Mouse (Mus musculus) left cerebral cortex, postnatal 4 days (tissue): ENCODE results near the gene Ldlr. TPM values are rescaled to one million over a fixed set of nuclear protein-coding genes. Genes with fewer than 3 reads are reported as not detected.

Source experiments
- DNase-seq: peaks from one replicate; pipeline ENCODE4 v3.0.0-alpha.2; 2022
- intact Hi-C: fragments of 180-260 bp; cut with DNase I; formaldehyde crosslinking; loops from one replicate; pipeline ENCODE4 v1.15.1; 2025
- total RNA-seq, 2 experiments: library from RNA; stranded (reverse); gene quantifications; 2 replicates each; pipeline ENCODE4 v1.2.3; 2021

Ldlr gene
- total RNA-seq, 2 experiments from 2014 or later, result 25.2 to 32.4 TPM

DNA sequence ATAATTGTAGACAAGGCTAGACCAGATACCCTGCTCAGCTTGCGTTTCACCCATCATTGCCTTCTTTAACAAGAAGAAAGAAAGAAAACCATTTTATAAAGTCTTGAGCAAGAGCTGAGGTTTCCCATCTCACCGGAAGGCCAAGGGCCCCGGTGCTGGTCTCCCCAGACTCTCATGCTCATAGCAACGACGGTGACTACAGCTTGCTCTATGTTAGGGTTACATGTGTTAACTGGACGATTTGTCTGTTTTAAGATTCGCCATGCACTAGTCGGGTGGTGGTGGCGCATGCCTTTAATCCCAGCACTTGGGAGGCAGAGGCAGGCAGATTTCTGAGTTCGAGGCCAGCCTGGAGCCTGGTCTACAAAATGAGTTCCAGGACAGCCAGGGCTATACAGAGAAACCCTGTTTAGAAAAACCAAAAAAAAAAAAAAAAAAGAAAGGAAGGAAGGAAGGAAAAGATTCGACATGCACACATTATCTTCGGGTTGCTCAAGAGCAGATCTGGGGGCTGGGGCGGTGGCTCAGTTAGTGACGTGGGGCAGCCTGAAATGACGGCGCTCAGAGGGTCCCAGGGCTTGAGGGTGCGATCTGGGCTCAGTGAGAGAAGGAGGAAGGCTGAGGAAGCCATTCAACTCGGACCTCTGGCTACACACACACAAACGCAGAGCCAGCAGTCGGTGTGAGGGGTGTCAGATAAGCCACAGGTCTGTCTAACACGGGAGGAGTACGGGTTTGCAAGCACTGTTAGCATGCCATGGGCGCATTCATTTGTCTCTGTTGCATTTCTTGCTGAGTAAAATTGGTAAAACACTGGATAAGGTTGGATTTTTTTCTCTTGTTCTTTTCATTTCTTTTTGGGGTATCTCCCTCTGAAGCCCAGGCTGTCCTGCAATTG is 2.2 kb downstream of the Ldlr start:
- DNase-seq, result no peak
- intact Hi-C loops, result no loop called here

DNA sequence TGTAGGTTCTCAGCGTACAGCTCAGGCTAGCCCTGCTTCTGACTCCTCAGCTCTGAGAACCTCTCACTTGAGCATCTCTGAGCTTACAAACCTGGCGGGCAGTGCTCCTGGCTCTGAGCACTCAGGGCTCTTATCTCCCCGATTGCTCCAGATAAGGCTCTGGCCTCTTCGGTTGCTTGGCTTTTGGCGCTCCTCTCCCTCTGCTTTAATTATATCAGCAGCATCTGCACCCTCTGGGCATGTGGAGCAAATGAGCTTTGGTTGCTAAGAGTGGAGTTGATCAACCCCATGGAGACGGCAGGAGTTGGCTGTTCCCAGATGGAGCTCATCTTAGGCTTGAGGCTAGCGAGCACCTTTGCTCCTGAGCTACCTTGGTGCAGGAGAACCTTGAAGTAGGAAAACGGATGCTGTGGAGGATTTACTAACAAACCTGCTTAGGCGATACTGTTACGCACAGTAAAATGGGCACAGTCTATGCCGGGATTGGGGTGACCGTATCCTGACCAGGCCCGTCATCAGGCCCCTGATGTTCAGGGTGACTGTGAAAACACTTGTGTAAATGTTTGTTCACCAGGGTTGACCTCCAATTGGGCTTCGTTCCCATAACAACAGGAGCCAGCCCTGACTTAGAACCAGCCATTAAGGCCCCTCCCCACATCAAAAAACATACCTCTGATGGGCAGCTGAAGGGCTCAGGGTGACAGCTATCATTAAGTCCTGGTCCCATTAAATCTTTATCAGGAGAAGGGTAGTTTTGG is 3.1 kb downstream of the Ldlr start:
- intact Hi-C loops, result no loop called here
- DNase-seq, result no peak

DNA sequence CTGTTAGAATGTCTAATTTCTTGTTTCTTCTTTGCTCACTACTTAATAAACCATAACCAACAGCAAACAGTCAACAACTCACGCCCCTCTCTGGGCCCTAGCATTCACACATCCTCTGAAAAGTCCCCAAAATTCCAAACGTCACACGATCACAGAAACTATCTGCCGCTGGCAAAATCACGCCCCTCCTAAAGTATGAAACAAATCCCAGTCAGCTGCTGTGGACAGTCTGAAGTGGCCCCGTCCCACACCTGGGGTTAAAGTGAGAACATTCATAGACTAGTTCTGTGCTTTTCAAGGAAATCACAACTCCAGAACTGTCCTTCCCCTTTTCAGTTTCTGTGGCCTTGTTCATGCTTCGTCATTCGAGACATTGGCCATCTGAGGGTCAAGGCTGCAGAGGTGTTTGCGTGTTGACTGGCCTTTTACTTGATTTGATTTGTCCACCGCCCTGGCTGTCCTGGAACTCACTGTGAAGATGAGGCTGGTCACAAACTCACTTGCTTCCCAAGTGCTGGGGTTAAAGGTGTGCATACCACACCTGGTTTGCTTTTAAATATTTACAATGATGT is 5.1 kb downstream of the Ldlr start:
- intact Hi-C loops, result no loop called here
- DNase-seq, result no peak

GRCm38 (mm10) chr9:21729264-21729663 is 6.0 kb downstream of the Ldlr start:
- intact Hi-C loops, result no loop called here

DNA sequence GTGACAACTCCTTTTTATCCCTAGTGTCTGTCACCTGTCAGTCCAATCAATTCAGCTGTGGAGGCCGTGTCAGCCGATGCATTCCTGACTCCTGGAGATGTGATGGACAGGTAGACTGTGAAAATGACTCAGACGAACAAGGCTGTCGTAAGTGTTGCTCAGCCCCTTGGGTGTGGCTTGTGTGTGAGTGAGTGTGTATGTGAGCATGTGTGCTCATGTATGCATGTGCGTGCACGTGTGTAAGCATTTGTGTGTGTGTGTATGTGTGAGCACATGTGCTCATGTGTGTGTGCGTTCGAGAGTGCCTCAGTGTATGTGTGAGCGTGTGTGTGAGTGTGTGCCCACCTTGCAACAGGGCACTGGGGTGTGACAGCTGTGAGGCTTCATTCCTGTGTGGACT is 9.0 kb downstream of the Ldlr start:
- no peak for DNase-seq

More at GRCm38 (mm10) chr9:21729264-21729663, 6.0 kb downstream of the Ldlr start:
- no peak for DNase-seq

GRCm38 (mm10) chr9:21733446-21733845 is 10.2 kb downstream of the Ldlr start:
- intact Hi-C loops, result no loop called here
- DNase-seq, result no peak

More for the DNA sequence above, 9.0 kb downstream of the Ldlr start:
- intact Hi-C loops, result no loop called here

DNA sequence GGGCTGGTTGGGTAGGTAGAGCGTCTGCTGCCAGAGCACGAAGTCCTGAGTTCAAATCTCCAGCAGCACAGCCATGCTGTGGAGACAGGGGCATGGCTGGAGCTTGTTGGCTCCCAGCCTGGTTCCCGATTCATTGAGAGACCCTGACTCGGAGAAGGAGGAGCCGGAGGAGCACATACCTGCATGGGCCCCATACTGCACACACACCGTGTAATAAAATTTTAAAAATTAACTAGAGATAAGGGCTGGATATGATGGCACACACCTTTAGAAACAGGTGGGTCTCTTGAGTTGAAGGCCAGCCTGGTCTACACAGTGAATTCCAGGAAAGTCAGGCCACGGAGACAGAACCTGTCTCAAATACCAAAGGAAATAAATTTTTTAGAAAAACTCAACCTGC is 10.7 kb downstream of the Ldlr start:
- intact Hi-C loops, result no loop called here
- no peak for DNase-seq

- intact Hi-C loops, result no loop called here
- no peak for DNase-seq
Observed at GRCm38 (mm10) chr9:21735126-21735525, 11.8 kb downstream of the Ldlr start.

DNA sequence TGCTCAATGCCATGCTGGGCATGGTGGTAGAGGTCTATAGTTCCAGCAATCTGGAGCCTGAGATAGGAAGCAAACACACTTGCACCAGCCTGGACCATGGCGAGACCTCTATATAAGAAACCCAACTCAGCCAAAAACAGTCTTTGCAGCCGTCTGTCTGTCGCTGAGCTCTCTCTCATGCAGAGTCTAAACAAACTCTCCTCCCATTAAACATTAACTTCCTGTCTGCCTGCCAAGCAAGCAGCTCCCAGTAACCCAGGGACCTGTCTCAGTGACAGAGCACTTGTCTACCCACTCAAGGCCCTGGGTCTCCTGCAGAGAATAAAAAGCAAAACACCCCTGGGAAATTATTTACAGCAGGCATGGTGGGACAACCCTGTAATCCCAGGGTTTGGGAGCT is 13.3 kb downstream of the Ldlr start:
- intact Hi-C loops, result no loop called here
- DNase-seq, result no peak

GRCm38 (mm10) chr9:21737188-21737587 is 13.9 kb downstream of the Ldlr start:
- no peak for DNase-seq
- intact Hi-C loops, result no loop called here

GRCm38 (mm10) chr9:21738776-21739175 is 15.5 kb downstream of the Ldlr start:
- DNase-seq, result peak; percentile 47
- intact Hi-C loops, result no loop called here

DNA sequence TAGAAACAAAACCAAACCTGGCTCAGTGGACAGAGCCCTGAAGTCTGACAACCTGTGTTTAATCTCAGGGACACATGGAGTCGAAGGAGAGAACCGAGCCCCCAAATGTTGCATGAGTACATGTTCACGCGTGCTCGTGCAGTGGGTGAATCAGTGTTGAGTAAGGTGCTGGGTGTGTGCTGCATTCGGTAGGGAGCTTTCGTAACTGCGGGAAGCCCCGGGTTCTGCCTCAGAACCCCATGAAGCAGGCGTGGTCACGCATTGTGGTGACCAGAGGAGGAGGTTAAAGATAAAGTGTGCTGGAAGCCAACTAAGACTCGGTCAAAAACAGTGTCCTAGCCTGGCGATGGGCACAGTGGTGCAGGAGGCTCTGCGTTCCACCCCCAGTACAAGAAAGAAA is 17.1 kb downstream of the Ldlr start:
- DNase-seq, result no peak
- intact Hi-C loops, result no loop called here

DNA sequence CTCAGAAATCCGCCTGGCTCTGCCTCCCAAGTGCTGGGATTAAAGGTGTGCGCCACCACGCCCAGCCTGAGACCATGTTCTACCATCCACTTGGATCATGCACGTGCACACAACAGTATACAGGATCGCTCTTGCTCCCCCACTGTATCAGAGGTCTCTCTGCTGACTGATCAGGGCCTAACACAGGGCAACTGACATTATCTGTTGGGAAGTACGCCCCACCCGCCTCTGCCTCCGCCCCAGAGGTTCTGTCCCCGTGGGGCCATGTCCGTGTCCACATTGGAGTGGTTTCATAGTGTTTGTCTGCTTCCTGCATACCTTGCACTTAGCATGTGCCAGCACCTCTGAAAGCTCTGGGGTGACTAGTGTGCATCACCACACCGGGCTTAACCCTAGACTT is 18.2 kb downstream of the Ldlr start:
- intact Hi-C loops, result no loop called here
- DNase-seq, result no peak

GRCm38 (mm10) chr9:21747238-21747774 is 24.0 kb downstream of the Ldlr start:
- intact Hi-C loops, result no loop called here
- no peak for DNase-seq

GRCm38 (mm10) chr9:21748033-21748432 is 24.8 kb downstream of the Ldlr start:
- intact Hi-C loops, result no loop called here
- DNase-seq, result peak; percentile 84

DNA sequence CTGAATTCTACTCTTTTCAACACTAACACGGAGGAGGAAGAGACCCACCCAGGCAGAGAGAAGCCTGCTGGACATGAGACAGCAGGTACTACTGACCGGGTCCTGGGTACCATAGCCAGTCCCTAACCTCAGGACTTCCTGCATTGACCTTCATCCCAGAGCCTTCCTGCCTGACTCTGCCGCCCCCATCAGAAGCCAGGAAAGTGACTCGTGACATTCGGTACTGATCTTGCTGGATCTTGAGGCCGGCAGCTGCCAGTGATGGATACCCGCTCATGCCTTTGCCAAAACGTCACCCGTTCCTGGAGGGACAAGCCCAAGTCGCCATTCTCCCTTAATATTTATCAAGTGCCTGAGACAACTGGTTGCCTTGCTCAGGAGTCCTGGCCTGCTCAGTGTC is 25.2 kb downstream of the Ldlr start:
- intact Hi-C loops, result no loop called here
- DNase-seq, result no peak

- intact Hi-C loops, result no loop called here
- no peak for DNase-seq
Observed at GRCm38 (mm10) chr9:21749382-21750118, 26.3 kb downstream of the Ldlr start.

- intact Hi-C loops, result no loop called here
- DNase-seq, result no peak
Observed at GRCm38 (mm10) chr9:21750370-21750769, 27.1 kb downstream of the Ldlr start.

GRCm38 (mm10) chr9:21751347-21751746 is 28.1 kb downstream of the Ldlr start:
- peak; percentile 56 for DNase-seq
- intact Hi-C loops, result no loop called here

DNA sequence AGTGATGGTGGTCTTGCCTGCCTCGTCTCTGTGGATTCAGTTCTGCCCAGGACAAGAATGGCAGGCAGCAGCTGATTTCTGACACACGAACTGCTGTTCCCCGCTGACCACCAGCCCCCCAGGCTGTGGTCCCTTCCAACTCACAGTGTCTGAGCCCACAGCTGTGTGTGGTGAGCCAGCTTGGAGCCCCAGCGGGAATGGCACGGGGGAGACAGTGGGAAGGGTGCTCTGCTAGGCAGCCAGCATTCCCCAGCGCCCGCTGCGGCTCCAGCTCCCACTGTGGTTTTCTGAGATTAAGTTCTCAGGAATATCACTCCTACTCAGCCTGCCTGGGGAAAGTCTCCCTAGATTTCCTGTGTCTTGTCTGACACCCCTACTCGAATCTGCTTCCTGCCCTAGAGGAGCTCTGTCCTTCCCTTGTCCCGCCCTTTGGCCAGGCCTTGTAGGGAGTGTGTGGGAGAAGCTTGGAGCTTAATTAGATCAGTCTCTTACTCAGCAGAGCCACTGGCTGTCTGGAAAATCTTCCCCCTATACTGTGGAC is 29.0 kb downstream of the Ldlr start:
- no peak for DNase-seq

More for the DNA sequence above, 29.0 kb downstream of the Ldlr start:
- intact Hi-C loops, result no loop called here
